Mouse (Mus musculus) C2C12 (cell line): ENCODE data around the gene F12.

ENCODE experiments used
- CEBPB ChIP-seq: IDR thresholded peaks from one replicate; pipeline ENCODE4 v1.6.1; 2011; ENCODE audit warnings: low read depth, mild to moderate bottlenecking, control low read depth, moderate library complexity
- CTCF ChIP-seq: IDR thresholded peaks from one replicate; pipeline ENCODE4 v1.5.1; 2011; ENCODE audit not compliant: control insufficient read depth, insufficient read depth, insufficient read length
- USF1 ChIP-seq: IDR thresholded peaks from one replicate; pipeline ENCODE4 v1.6.1; 2011; ENCODE audit warnings: low read depth, mild to moderate bottlenecking, control low read depth, moderate library complexity

- TF ChIP-seq CTCF, result no peak
- TF ChIP-seq USF1, result no peak
- TF ChIP-seq CEBPB, result no peak
These were observed 37.7 kb upstream of the F12 start, which contains the start of gene Prr7 for GRCm38 (mm10) chr13:55464027-55464884.
